Mouse (Mus musculus): ENCODE measurements around the gene Aox3.

Gene Aox3

GRCm38 (mm10) chr1:58210203-58210602 is 97.3 kb downstream of the Aox3 start, which contains the start of gene Aox4:
TSS of gene Aox4 (plus strand) at chr1:58210397.
- DNase-seq (ENCODE audit: low read depth), result no peak

GRCm38 (mm10) chr1:58212805-58213204 is 99.9 kb downstream of the Aox3 start:
- no peak for DNase-seq (ENCODE audit: low read depth)

- DNase-seq (ENCODE audit: low read depth), result no peak
Measured at GRCm38 (mm10) chr1:58213838-58214237, 100.9 kb downstream of the Aox3 start.

- no peak for DNase-seq (ENCODE audit: low read depth)
Measured at GRCm38 (mm10) chr1:58215353-58215752, 102.4 kb downstream of the Aox3 start.

- DNase-seq (ENCODE audit: low read depth), result no peak
Measured at GRCm38 (mm10) chr1:58215956-58216532, 103.1 kb downstream of the Aox3 start.

- DNase-seq (ENCODE audit: low read depth), result no peak
Measured at GRCm38 (mm10) chr1:58221070-58221469, 108.1 kb downstream of the Aox3 start.

- DNase-seq (ENCODE audit: low read depth), result no peak
Measured at GRCm38 (mm10) chr1:58221879-58222278, 108.9 kb downstream of the Aox3 start.

- DNase-seq (ENCODE audit: low read depth), result no peak
Measured at GRCm38 (mm10) chr1:58228086-58228485, 115.2 kb downstream of the Aox3 start.

- no peak for DNase-seq (ENCODE audit: low read depth)
Measured at GRCm38 (mm10) chr1:58228916-58229315, 116.0 kb downstream of the Aox3 start.

GRCm38 (mm10) chr1:58229774-58230173 is 116.8 kb downstream of the Aox3 start:
- DNase-seq (ENCODE audit: low read depth), result no peak

- DNase-seq (ENCODE audit: low read depth), result no peak
Measured at GRCm38 (mm10) chr1:58230542-58230941, 117.6 kb downstream of the Aox3 start.

- peak; percentile 7 for DNase-seq (ENCODE audit: low read depth)
Measured at GRCm38 (mm10) chr1:58235405-58235804, 122.5 kb downstream of the Aox3 start.

GRCm38 (mm10) chr1:58237527-58238299 is 124.8 kb downstream of the Aox3 start:
- DNase-seq (ENCODE audit: low read depth), result no peak

GRCm38 (mm10) chr1:58238440-58238839 is 125.5 kb downstream of the Aox3 start:
- no peak for DNase-seq (ENCODE audit: low read depth)

GRCm38 (mm10) chr1:58238961-58239360 is 126.0 kb downstream of the Aox3 start:
- DNase-seq (ENCODE audit: low read depth), result no peak

- DNase-seq (ENCODE audit: low read depth), result peak; percentile 9
Measured at GRCm38 (mm10) chr1:58240347-58240746, 127.4 kb downstream of the Aox3 start.

GRCm38 (mm10) chr1:58244487-58244886 is 131.6 kb downstream of the Aox3 start:
- no peak for DNase-seq (ENCODE audit: low read depth)

- DNase-seq (ENCODE audit: low read depth), result no peak
Measured at GRCm38 (mm10) chr1:58248518-58248917, 135.6 kb downstream of the Aox3 start.
